Mouse (Mus musculus): ENCODE measurements around the gene Rab4b.

GRCm38 (mm10) chr7:27136410-27136996 lies 42.2 kb downstream of the Rab4b start:
- TF ChIP-seq POLR2A (IDR thresholded peaks at IDR 0.05; ENCODE audit: low read depth, low read length) (no peak), CTCF (conservative IDR thresholded peaks at IDR 0.05; ENCODE audit: insufficient read depth, insufficient read length, low read depth, low read length) (no peak)
